Mouse (Mus musculus): ENCODE measurements around the gene Runx1. TPM values are rescaled to one million over a fixed set of nuclear protein-coding genes. Genes with fewer than 3 reads are reported as not detected.

Runx1 gene
- total RNA-seq, 4 experiments from 2014 or later = 0.59 to 9.4 (median 4.7) TPM

DNA sequence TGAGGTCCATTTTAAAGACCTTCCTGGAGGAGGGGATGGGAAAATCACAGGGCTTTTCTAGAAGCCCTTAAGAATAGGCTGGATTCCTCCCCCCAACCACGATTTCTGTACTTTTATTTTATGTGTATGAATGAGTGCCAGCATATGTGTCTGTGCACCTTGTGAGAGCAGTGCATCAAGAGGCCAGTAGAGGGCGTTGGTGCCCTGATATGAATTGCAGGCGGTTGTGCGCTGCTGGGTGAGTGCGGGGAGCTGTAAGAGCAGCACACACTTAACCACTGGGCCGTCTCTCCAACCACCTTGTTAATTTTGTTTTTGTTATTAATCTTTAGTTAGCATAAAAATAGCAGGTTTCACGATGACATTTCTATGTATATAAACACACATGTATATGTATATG, 26.0 kb downstream of the Runx1 start:
- DNase-seq (ENCODE audit: low spot score in 2 of 2) = no peak

GRCm38 (mm10) chr16:92794197-92794596, 31.8 kb downstream of the Runx1 start:
- DNase-seq (ENCODE audit: low spot score in 2 of 2) = no peak

DNA sequence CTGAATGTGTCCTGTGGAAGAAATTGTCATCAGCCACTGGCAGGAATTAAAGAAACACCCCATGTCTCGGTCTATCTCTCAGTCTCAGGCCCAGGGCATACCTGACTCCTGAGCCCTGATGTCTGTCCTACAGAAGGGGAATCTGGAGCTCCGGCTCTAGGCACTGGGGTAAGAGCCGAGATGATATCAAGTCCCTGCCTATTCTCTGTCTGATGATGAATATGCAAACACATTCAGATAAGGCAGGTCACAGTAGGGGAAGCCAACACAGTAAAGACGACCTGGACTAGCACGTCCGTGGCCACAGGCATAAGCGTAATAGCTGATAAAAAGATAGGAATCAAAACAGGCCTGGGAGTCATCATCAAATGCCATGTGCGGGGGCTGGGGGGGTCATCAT, 32.2 kb downstream of the Runx1 start:
- DNase-seq (ENCODE audit: low spot score in 2 of 2) = no peak

GRCm38 (mm10) chr16:92792905-92793304, 33.0 kb downstream of the Runx1 start:
- DNase-seq (ENCODE audit: low spot score in 2 of 2) = no peak

DNA sequence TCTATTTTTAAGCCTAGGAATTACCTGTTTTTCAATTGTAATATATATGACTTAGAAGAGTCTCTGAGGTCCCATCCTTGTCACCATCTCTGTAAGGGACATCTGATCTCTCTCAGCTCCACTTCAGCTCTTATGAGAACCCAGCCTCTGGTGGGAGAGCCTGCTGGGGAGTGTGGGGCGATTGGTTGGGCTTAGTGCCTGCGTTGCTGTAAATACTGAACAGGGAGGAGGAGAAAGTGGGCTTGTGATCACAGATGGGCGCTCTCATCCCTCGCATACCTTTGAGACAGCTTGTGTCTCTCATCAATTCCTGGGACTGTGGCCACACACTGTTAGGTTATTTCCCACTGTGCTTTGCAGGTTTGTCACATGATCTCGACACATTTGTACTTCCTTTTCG, 35.3 kb downstream of the Runx1 start:
- DNase-seq (ENCODE audit: low spot score in 2 of 2) = no peak

DNA sequence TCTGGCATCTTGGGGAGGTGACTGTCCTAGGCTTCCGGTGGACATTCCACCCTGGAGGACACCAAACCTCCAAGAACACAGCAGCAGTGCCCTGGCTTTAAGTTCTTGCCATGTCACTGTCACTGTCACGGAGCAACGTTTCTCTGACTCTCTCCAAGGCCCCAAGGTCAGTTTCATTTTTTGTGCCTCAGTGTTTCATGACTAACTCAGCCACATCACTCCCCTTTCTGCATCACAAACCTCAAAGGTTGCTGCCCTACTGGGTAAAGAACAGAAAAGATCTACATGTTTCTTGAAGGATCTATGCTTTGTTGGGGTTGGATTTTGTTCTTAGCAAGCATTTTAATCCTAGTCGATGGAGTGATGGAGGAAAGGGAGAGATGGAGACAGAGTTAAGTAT, 36.1 kb downstream of the Runx1 start:
- no peak for DNase-seq (ENCODE audit: low spot score in 2 of 2)

GRCm38 (mm10) chr16:92788446-92788845, 37.5 kb downstream of the Runx1 start:
- no peak for DNase-seq (ENCODE audit: low spot score in 2 of 2)

DNA sequence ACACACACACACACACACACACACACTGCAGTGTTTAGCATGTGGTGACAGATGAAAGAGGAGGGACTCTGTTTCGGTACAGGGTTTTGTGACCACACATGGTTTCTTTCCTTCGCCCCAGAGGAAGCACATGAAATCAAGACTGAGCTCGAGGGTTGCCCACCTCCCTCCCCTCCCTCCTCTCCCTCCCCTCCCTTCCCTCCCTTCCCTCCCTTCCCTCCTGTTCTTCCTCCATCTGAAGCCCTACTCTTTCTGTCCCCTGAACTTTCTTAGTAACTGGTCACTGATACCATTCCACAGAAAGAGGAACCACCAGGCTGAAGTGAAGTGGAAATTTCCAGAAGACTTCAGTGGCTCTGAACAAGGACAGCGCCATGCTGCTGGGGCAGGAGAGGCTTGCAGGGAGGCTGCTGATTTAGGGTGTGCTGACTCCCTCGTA, 39.0 kb downstream of the Runx1 start:
- no peak for DNase-seq (ENCODE audit: low spot score in 2 of 2)

- no peak for DNase-seq (ENCODE audit: low spot score in 2 of 2)
These were observed 39.6 kb downstream of the Runx1 start for GRCm38 (mm10) chr16:92786276-92786882.

GRCm38 (mm10) chr16:92783651-92784131, 42.3 kb downstream of the Runx1 start:
- no peak for DNase-seq (ENCODE audit: low spot score in 2 of 2)

GRCm38 (mm10) chr16:92782408-92782807, 43.5 kb downstream of the Runx1 start:
- DNase-seq (ENCODE audit: low spot score in 2 of 2) = no peak

GRCm38 (mm10) chr16:92779896-92780435, 46.0 kb downstream of the Runx1 start:
- DNase-seq (ENCODE audit: low spot score in 2 of 2) = no peak

DNA sequence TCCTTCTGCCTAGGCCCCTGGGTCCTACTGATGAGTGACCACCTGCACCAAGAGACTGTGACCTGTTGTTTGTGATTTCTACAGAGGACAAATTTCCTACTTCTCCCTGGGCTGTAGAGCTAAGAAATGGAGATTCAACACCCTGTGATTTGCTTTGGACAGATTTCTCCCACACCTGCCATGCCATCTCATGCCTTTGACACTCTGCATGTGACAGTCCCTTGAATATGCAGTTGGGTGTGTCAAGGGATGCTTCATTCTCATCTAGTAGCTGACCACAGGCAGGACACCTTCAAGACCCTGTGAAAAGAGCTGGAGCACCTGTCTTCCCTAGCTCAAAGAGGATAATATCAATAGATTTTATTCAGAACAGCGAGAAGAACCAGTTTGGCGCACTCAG, 46.8 kb downstream of the Runx1 start:
- DNase-seq (ENCODE audit: low spot score in 2 of 2) = no peak

GRCm38 (mm10) chr16:92778096-92778780, 47.7 kb downstream of the Runx1 start:
- no peak for DNase-seq (ENCODE audit: low spot score in 2 of 2)

GRCm38 (mm10) chr16:92767862-92768261, 58.1 kb downstream of the Runx1 start:
- no peak for DNase-seq (ENCODE audit: low spot score in 2 of 2)

GRCm38 (mm10) chr16:92767423-92767822, 58.5 kb downstream of the Runx1 start:
- DNase-seq (ENCODE audit: low spot score in 2 of 2) = no peak

GRCm38 (mm10) chr16:92764741-92765396, 61.1 kb downstream of the Runx1 start:
- no peak for DNase-seq (ENCODE audit: low spot score in 2 of 2)

DNA sequence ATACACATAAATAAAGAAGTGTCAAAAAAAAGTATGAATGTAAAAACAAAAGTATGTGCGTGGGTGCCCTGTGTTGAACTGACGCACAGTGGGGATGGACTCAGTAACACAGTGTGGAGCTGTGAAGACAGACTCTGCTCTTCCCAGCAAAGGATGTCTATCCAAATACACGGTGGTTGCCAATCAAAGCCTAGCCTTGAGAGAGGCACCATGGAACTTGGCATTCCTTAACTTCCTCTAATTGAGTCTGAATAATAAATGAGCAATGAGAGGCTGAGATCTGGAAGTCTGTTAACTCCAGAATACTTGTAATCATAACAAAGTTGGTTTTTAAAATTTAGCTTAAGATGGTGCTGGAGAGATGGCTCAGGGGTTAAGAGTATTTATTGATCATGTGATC, 62.3 kb downstream of the Runx1 start:
- DNase-seq (ENCODE audit: low spot score in 2 of 2) = no peak

- no peak for DNase-seq (ENCODE audit: low spot score in 2 of 2)
These were observed 63.9 kb downstream of the Runx1 start for GRCm38 (mm10) chr16:92761968-92762521.

DNA sequence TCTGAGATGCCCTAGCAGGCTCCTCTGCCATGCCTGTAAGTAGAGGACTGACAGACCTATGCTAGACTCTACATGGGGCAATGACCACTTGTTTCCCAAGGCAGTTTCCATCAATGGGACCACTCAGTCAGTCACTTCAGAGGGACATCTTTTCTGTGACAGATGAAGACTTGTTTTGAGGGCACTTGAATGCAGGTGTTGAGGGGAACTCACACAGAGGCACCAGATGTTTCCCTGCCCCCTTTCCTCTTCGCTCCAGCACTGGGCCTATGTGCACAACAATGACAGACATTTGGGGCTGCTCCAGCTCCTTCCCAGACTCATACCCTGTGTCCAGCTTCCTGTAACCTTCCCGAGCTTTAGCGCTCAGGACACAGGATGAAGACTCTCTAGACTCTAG, 65.9 kb downstream of the Runx1 start:
- DNase-seq (ENCODE audit: low spot score in 2 of 2) = no peak

GRCm38 (mm10) chr16:92757564-92757963, 68.4 kb downstream of the Runx1 start:
- DNase-seq (ENCODE audit: low spot score in 2 of 2) = no peak

- no peak for DNase-seq (ENCODE audit: low spot score in 2 of 2)
These were observed 72.0 kb downstream of the Runx1 start for GRCm38 (mm10) chr16:92753944-92754343.

All from layer of hippocampus, adult 8-10 months (tissue).